Mouse (Mus musculus) kidney, adult 2 months (tissue): Measurements from ENCODE around the gene Bcap31. TPM values are rescaled to one million over a fixed set of nuclear protein-coding genes. Genes with fewer than 3 reads are reported as not detected.
A peak's percentile ranks its signal among the peaks of the same experiment; 100 is the strongest.

Source experiments
- DNase-seq: peaks from one replicate; pipeline ENCODE4 v3.0.0; 2021
- H3K27ac ChIP-seq: fragments of 200-500 bp; 2 replicates; pipeline ENCODE4 v1.5.1; 2012; ENCODE audit warnings: low read depth, low read length, control low read depth, inconsistent platforms; ENCODE audit not compliant: insufficient read depth
- H3K27me3 ChIP-seq: fragments of 200-500 bp; replicated peaks from 2 replicates; pipeline ENCODE4 v1.6.1; 2012; ENCODE audit warnings: mild to moderate bottlenecking, moderate library complexity, low read length, inconsistent platforms; ENCODE audit not compliant: control insufficient read depth, insufficient read depth
- H3K36me3 ChIP-seq: fragments of 200-500 bp; 2 replicates; pipeline ENCODE4 v1.6.1; 2012; ENCODE audit warnings: mild to moderate bottlenecking, moderate library complexity, low read length, inconsistent platforms; ENCODE audit not compliant: control insufficient read depth, insufficient read depth
- H3K4me1 ChIP-seq: fragments of 200-500 bp; 2 replicates; pipeline ENCODE4 v1.6.1; 2011; ENCODE audit warnings: low read length; ENCODE audit not compliant: control insufficient read depth, insufficient read depth
- H3K4me3 ChIP-seq: fragments of 200-500 bp; 2 replicates; pipeline ENCODE4 v1.5.1; 2011; ENCODE audit warnings: mild to moderate bottlenecking, low read depth, low read length, control low read depth; ENCODE audit not compliant: insufficient read depth
- CTCF ChIP-seq: fragments of 200-500 bp; conservative IDR thresholded peaks from 2 replicates; pipeline ENCODE4 v1.5.1; 2011; ENCODE audit warnings: low read depth, mild to moderate bottlenecking, control low read depth, low read length, moderate library complexity, mixed read lengths; ENCODE audit not compliant: insufficient read depth, insufficient read length
- POLR2A ChIP-seq: fragments of 200-500 bp; IDR thresholded peaks from one replicate; pipeline ENCODE4 v1.6.1; 2011; ENCODE audit warnings: low read depth, low read length, control low read depth
- WGBS: fragments of 180-500 bp; shearing (Covaris S2); methylation state at CpG from one replicate; pipeline ENCODE4 v1.1.7; 2018; 5-methylcytosine and 5-hydroxymethylcytosine counted together
- polyA plus RNA-seq: library from polyadenylated mRNA; depleted of rRNA; stranded (reverse); fragments of >200 nt; gene quantifications from 2 replicates; pipeline ENCODE4 v1.2.3, GENCODE M21; 2012

Gene Bcap31
- polyA plus RNA-seq, 1 experiment: 111 TPM

DNA sequence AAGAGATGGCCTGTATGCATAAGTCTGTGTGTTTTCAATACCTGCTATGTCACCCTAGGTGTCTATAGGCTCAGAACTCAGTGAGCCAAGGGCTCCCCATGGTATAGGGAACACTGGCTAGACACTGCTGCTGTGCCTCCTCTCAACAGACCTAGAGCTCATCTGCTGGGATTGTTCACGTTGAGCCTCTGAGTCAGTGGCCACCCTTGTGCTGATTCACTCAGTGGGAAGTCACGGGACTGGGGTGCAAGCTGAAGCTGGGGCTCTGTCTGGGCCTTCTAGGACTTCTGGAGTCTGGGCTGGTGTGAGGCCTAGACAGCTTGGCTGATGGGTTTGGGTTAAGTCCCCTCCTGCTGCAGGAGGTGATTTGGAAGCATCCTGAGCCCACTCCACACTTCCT is 40.7 kb downstream of the Bcap31 start:
- no peaks in the 10 kb centered on the region for H3K36me3 ChIP-seq
- H3K27me3 ChIP-seq: no peaks in the 10 kb centered on the region
- WGBS: 43% methylated on average over 2 of the region's 2 CpGs
- H3K4me1 ChIP-seq: peaks cover 8% of the 10 kb centered on the region; the same call in 1 of the 2 replicates
- DNase-seq: no peak
- peak overlapping the region; percentile 96 for H3K4me3 ChIP-seq
- no peak overlapping the region for H3K27ac ChIP-seq
- TF ChIP-seq POLR2A: no peak
- no peak for TF ChIP-seq CTCF

DNA sequence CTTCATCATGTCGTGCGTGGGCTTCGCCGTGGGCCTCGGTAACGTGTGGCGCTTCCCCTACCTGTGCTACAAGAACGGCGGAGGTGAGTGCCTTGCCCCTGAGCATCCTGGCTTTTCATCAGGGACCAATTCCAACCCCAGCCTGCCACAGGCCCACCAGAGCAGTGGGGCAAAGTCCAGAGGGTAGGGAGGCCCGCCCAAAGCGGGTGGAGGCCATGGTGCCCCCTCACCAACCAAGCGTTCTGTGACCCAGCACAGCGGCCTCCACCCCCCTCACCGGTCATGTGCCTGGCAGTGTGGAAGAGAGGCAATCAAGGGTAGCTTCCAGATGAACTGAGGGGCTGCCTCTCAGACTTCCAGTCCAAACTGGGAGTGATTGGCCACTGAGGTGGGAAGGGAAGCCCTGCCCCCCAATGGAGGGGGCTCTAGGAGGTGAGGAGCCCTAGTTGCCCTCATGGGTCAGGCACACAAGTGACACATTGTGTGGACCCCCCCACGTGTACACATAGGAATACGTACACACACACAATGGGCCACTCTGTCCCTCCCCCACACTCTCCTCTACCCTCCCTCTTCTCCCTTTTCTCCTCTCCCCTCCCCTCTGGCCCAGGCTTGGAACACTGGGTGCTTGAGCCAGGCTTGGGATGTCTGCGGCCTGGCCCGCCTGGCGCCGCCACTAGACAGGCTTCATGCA is 41.9 kb downstream of the Bcap31 start:
- DNase-seq: peak; percentile 73
- 15% methylated on average over 20 of the region's 20 CpGs for WGBS

DNA sequence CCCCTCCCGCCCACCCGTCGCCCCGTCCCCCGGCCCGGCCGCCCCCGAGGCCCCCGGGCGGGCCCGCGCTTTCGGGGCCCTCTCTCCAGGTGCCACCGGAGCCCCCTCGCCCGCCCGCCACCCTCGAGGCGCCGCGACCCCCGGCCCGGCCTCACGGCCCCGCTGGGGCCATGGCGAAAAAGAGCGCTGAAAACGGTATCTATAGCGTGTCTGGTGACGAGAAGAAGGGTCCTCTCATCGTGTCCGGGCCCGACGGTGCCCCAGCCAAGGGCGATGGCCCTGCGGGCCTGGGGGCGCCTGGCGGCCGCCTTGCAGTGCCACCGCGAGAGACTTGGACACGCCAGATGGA is 42.4 kb downstream of the Bcap31 start:
- Histone ChIP-seq H3K4me3 (peak overlapping the region; percentile 96), H3K27me3 (no peaks in the 10 kb centered on the region), H3K27ac (peak overlapping the region; percentile 91), H3K36me3 (no peaks in the 10 kb centered on the region), H3K4me1 (peaks cover 8% of the 10 kb centered on the region; the same call in 1 of the 2 replicates)
- 2% methylated on average over 32 of the region's 42 CpGs for WGBS
- no peak for DNase-seq
- no peak for TF ChIP-seq POLR2A
- no peak for TF ChIP-seq CTCF

More for the DNA sequence above, 41.9 kb downstream of the Bcap31 start:
- Histone ChIP-seq H3K27ac (peak overlapping the region; percentile 91), H3K27me3 (no peaks in the 10 kb centered on the region), H3K4me3 (peak overlapping the region; percentile 96), H3K36me3 (no peaks in the 10 kb centered on the region), H3K4me1 (peaks cover 8% of the 10 kb centered on the region; the same call in 1 of the 2 replicates)
- TF ChIP-seq POLR2A (no peak), CTCF (no peak)

DNA sequence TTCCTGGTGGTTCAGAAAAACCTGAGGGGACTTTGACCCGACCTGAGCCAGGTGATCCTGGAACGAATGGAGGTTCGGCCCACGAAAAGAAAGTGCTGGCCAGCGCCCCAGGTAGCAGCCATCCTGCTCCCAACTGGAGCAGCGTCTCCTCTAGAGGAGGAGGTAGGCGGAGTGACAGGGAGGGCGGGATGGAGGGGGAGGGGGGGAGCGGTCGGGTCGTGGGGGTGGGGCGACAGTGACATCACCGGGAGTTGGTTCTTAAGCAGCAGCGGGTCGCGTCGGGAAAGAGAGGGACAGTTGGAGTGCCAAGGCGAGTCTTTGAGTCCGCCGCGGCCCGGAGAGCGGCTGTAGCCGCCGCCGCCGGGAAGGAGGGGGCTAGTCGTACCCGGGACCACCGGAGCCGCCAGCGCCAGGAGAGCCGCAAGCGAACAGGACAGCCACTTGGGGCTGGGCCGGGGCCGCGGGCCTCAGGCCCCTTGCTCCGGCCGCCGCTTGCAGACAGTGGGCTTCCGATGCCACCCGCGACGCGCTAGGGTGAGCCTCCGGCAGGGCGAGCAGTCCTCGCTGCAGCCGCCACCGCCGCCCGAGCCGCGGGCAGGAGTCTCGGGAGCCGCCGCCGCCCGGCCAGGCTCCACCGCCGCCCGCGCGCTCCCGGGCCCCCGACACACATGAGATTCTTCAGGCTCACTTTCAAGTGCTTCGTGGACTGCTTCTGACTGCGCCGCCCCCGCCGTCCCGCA is 42.9 kb downstream of the Bcap31 start, which contains the start of gene Slc6a8:
Slc6a8 (plus strand) TSS at position 272 of the 740 bp plus-strand sequence.
- H3K4me3 ChIP-seq: peak within 1 kb of the TSS; percentile 96
- H3K27ac ChIP-seq: peak within 1 kb of the TSS; percentile 91
- no peak for TF ChIP-seq CTCF
- no peak for TF ChIP-seq POLR2A
- H3K4me1 ChIP-seq: peaks cover 8% of the 10 kb centered on the region; the same call in 1 of the 2 replicates
- H3K27me3 ChIP-seq: no peaks in the 10 kb centered on the region
- no peaks in the 10 kb centered on the region for H3K36me3 ChIP-seq
- WGBS: 0% methylated on average over 33 of the region's 72 CpGs
- peak; percentile 81 for DNase-seq

DNA sequence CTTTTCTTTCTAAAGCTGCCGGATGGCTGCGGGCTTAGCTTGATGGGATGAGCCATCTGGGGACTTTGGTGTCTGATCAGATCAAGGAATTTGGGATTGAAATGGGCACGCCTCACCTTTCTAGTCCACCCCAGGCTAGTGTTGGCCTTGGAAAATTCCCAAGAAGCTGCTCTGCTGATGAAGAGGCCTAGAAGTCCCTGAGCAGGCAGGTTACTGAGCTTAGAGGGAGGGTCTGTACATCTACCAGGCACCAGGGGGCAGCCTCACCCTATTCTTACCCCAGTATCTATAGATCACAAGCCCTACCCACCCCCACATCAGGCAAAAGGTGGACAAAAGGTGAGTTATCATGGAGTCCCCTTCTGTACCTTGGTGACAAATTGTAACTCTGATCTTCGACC is 43.9 kb downstream of the Bcap31 start:
- Histone ChIP-seq H3K4me3 (no peak overlapping the region), H3K36me3 (no peaks in the 10 kb centered on the region), H3K27me3 (no peaks in the 10 kb centered on the region), H3K4me1 (peaks cover 8% of the 10 kb centered on the region; the same call in 1 of the 2 replicates), H3K27ac (peak overlapping the region; percentile 90)
- no peak for TF ChIP-seq POLR2A
- no peak for TF ChIP-seq CTCF
- 39% methylated on average over 4 of the region's 4 CpGs for WGBS
- peak; percentile 56 for DNase-seq

DNA sequence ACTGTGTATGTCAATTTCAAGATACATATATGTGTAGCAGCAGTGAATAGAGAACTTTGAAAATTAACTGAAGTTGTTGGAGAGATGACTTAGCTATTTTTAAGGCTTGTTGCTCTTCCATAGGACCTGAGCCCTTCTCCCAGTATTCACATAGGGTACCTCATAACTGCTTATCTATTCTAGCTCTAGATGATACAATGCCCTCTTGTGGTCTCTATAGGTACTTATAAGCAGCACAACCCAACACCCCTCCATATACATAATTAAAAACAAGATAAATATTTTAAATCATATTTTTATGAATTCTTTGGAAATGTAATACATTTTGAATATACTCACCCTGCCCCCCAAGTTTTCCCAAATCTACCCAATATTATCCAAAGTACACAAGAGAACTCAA is 52.8 kb downstream of the Bcap31 start:
- DNase-seq: no peak
- no peak overlapping the region for H3K27ac ChIP-seq
- no peak overlapping the region for H3K4me3 ChIP-seq
- no peaks in the 10 kb centered on the region for H3K27me3 ChIP-seq
- H3K36me3 ChIP-seq: no peaks in the 10 kb centered on the region
- no peak for TF ChIP-seq CTCF
- TF ChIP-seq POLR2A: no peak
- no peaks in the 10 kb centered on the region for H3K4me1 ChIP-seq

DNA sequence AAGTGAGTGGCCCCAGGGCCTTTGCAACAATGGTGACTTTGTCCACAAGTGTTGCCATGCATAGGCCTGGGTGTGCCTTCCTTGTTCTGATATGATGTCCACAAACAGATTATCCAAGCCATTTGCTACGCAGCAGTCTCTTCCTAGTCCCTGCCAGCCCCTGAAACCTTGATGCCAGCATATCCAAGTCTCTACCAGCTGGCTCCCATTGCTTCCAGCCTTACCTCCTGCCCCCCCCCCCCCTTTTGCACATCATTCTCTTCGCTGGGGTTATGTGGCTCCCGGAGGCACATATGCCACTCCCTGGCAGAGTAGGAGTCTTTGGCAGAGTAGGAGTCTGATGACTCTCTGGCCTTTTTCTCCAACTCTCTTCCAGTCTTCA is 55.7 kb downstream of the Bcap31 start:
- Histone ChIP-seq H3K4me1 (no peaks in the 10 kb centered on the region), H3K27me3 (no peaks in the 10 kb centered on the region), H3K4me3 (peak overlapping the region; percentile 29; the same call in 1 of the 2 replicates), H3K27ac (no peak overlapping the region), H3K36me3 (no peaks in the 10 kb centered on the region)
- WGBS: 66% methylated on average over 3 of the region's 3 CpGs
- TF ChIP-seq CTCF (no peak), POLR2A (no peak)
- DNase-seq: no peak
